Mouse (Mus musculus) layer of hippocampus, adult 9-10 months (tissue): ENCODE results near the gene Sned1.

Experiments used
- DNase-seq: peaks from one replicate; pipeline ENCODE4 v3.0.0; 2022; ENCODE audit warnings: low spot score

Gene Sned1

GRCm38 (mm10) chr1:93305581-93306337 lies 70.1 kb downstream of the Sned1 start, which contains the start of gene Mterf4:
TSS of gene Mterf4 (minus strand) at chr1:93305915.
- peak; percentile 24 for DNase-seq

- DNase-seq, result no peak
Measured at GRCm38 (mm10) chr1:93323973-93324372, 88.3 kb downstream of the Sned1 start.

DNA sequence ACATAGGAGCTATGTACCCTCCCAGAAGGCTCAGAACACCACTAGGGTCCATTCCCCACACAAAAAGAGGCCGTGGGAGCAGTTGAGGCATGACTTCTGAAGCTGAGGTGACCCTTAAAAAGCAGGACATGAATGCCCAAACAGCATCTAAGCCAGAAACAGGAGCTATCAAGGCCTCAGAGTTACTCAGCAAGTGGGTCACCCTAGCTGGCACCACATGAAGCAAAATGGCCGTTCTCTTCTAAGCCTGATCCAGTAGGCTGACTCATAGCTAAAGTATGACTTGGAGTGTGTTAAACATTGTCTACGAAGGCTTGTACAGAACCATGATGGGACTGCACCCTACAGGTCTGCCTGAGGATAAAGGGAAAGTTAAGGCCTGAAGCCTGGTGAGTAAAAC lies 90.8 kb downstream of the Sned1 start:
- no peak for DNase-seq

DNA sequence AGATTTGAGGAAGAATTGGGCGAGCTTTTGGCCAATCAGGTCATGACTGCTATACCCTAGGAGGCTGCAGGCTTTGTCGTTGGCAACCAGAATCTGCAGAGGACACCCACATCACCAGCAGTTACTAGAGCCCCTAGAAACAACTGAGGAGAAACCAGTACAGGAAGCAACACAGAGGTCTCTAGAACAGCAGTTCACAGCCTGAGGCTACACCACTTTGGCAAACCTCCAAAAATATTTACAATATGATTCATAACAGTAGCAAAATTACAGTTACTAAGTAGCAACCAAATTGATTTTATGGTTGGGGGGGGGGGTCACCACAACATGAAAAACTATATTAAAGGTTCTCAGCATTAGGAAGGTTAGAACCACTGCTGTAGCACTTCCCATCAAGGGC lies 99.0 kb downstream of the Sned1 start:
- no peak for DNase-seq

- peak; percentile 83 for DNase-seq
Measured at GRCm38 (mm10) chr1:93342648-93343503, 107.2 kb downstream of the Sned1 start, which contains the start of the genes Ppp1r7 and Pask. TSS of gene Ppp1r7 (plus strand) at chr1:93342854. TSS of gene Pask (minus strand) at chr1:93343482.

DNA sequence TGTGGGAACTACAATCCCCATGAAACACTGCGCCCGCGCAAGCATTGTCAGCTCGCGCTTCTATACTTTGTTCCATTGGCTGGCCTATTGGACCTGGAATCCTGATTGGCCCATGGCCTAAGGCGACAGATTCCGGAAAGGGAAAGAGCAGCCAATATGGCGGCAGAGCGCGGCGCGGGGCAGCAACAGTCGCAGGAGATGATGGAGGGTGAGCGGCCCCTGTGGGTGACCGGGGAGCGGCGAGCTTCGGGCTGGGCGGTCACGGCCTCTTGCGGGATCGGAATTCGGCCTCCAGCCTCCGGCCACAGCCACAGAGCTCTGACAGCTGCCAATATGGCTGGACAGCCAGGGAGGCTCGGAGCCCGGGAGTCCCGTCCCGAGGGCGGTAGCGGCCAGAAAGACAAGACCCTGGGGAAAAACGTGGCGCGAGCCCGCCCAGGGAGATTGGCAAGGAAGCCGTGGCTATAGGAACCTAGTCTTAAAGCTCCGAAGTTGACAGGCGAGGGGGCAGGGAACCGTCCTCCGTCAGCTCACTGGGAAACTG lies 107.9 kb downstream of the Sned1 start:
- peak; percentile 90 for DNase-seq

DNA sequence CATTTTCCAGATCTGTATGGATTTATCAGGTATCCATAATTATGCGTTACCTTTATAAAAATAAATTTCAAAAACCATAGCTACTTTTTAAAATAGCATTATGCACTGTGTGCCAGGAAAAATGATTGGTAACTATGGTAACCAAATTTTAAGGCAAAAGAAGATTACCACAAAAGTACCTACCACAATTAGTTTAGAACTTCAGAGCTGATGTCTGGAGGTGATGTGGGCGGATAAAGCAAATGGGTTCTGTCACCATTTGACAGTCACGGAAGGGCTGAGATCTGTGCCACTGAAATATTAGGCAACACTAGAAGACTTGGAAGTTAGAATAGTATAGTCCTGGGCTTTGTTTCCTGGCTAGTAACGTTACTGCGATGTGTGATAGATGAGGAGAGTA lies 111.5 kb downstream of the Sned1 start:
- DNase-seq, result no peak

- DNase-seq, result no peak
Measured at GRCm38 (mm10) chr1:93349701-93350100, 114.1 kb downstream of the Sned1 start.
